Comparison of ENCODE assay signal across 22 mouse cellular contexts in the genomic region with DNA sequence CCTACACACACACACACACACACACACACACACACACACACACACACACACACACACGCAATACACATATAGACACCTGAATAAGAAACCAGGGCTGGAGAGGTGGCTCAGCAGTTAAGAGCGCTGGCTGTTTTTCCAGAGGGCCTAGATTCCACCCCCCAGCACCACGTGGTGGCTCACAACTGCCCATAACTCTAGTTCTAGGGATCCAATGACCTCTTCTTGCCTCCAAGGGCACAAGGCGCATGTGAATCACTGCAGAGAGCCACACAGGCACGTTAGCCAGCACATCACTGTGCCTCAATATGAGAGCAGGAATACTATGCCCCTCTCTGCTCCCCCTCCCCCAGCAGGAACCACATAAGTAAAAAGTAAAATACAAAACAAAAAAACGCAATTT. TPM values are rescaled to one million over a fixed set of nuclear protein-coding genes. Genes with fewer than 3 reads are reported as not detected.
DNase-seq lines count a peak whose midpoint lies in the region; ATAC-seq lines count a peak whose summit lies in the region.
"Had no signal": no experiment of that assay in that cellular context is flagged by ENCODE, and none has a peak within 500 bp of the region (broad histone marks: within the 10 kb centered on the region; RNA-seq: fewer than 3 reads in every experiment).

No protein-coding gene starts in this region.

- DNase-seq in heart, embryonic 10.5 days (ENCODE audit: low spot score), result no peak
- DNase-seq in heart, postnatal 25 days (ENCODE audit: low spot score), result no peak
- peak; percentile 68 to 78 for DNase-seq in kidney, adult 8-10 months
- peak; percentile 66 for DNase-seq in adrenal gland, postnatal 25 days
- DNase-seq in kidney, postnatal 36 days, result peak; percentile 72 to 76
- DNase-seq in Muller cell, postnatal 12 days (ENCODE audit: inconsistent ontology term), result no peak
- DNase-seq: gastrocnemius, postnatal 10 days; heart, adult 18-20 months; heart, postnatal 14 days; midbrain, embryonic 14.5 days; right cerebral cortex, postnatal 14 days; spleen, adult 18-20 months; thymus, postnatal 25 days had no signal

- ATAC-seq in kidney, embryonic 14.5 days (ENCODE audit: low FRiP score, low TSS enrichment), result no peak
- no peak for ATAC-seq in megakaryocyte-erythroid progenitor cell, adult 5-6 weeks (replicated peaks; ENCODE audit: low FRiP score, low TSS enrichment, poor library complexity, severe bottlenecking)
- ATAC-seq: intestine, embryonic 16.5 days; Patski had no signal

- 82% methylated on average over 6 of the region's 6 CpGs for WGBS in heart, embryonic 10.5 days
- 79% methylated on average over 6 of the region's 6 CpGs for WGBS in kidney, embryonic 14.5 days

- H3K9me3 ChIP-seq in heart, embryonic 10.5 days, result no peaks in the 10 kb centered on the region
- no peaks in the 10 kb centered on the region for H3K9me3 ChIP-seq in kidney, embryonic 14.5 days (ENCODE audit: control insufficient read depth, low read length)
- H3K9me3 ChIP-seq: forebrain, embryonic 12.5 days; limb, embryonic 15.5 days; liver, embryonic 15.5 days; neural tube, embryonic 13.5 days had no signal

- no peak overlapping the region for H3K4me3 ChIP-seq in heart, embryonic 10.5 days
- no peak overlapping the region for H3K4me3 ChIP-seq in kidney, embryonic 14.5 days (ENCODE audit: low read length)
- H3K4me3 ChIP-seq: forebrain, embryonic 12.5 days; limb, embryonic 15.5 days; liver, embryonic 15.5 days; neural tube, embryonic 13.5 days had no signal

- intact Hi-C loops in heart, postnatal 25 days (cut with DNase I), result no loop called here

- H3K27ac ChIP-seq in heart, embryonic 10.5 days, result 0 out of 2 replicates have a peak overlapping the region, but pooled peaks have one; percentile 17
- no peak overlapping the region for H3K27ac ChIP-seq in kidney, embryonic 14.5 days (ENCODE audit: low read depth, low read length)
- H3K27ac ChIP-seq: forebrain, embryonic 12.5 days; hindbrain, embryonic 14.5 days; limb, embryonic 15.5 days; liver, embryonic 15.5 days; neural tube, embryonic 13.5 days had no signal

- H3K27me3 ChIP-seq in heart, embryonic 10.5 days (ENCODE audit: insufficient read depth, poor library complexity, severe bottlenecking), result no peaks in the 10 kb centered on the region
- no peaks in the 10 kb centered on the region for H3K27me3 ChIP-seq in kidney, embryonic 14.5 days (ENCODE audit: control insufficient read depth, insufficient read depth, low read length)
- H3K27me3 ChIP-seq: limb, embryonic 15.5 days; liver, embryonic 15.5 days; Patski had no signal

- no peak overlapping the region for H3K9ac ChIP-seq in kidney, embryonic 14.5 days (ENCODE audit: low read depth, low read length)
- H3K9ac ChIP-seq: forebrain, embryonic 12.5 days; hindbrain, embryonic 14.5 days; limb, embryonic 15.5 days; liver, embryonic 15.5 days; neural tube, embryonic 13.5 days had no signal

- H3K4me1 ChIP-seq in heart, embryonic 10.5 days, result peaks cover 32% of the 10 kb centered on the region
- peaks cover 19% of the 10 kb centered on the region for H3K4me1 ChIP-seq in kidney, embryonic 14.5 days (ENCODE audit: control insufficient read depth, insufficient read depth, low read length)

- peaks cover 68% of the 10 kb centered on the region for H3K36me3 ChIP-seq in heart, embryonic 10.5 days
- H3K36me3 ChIP-seq in kidney, embryonic 14.5 days (ENCODE audit: control insufficient read depth, insufficient read depth, low read length), result peaks cover 30% of the 10 kb centered on the region

- no peak overlapping the region for H3K4me2 ChIP-seq in kidney, embryonic 14.5 days (replicated peaks; ENCODE audit: low read depth, low read length)
- H3K4me2 ChIP-seq: forebrain, embryonic 12.5 days; hindbrain, embryonic 14.5 days; limb, embryonic 15.5 days; liver, embryonic 15.5 days; neural tube, embryonic 13.5 days had no signal

RNA-seq across cellular contexts. Expression of a gene that starts 4.1 kb away (rescaled TPM):
- 19.6 and 22.7 TPM in 2 replicates for polyA plus RNA-seq in heart, embryonic 10.5 days (2016; fragmentation: Nextera tagmentation; extraction: Ambion mirVana)
- 10 to 100 TPM; 45.5 to 56.9 TPM for total RNA-seq in heart, postnatal 25 days (2021)
- polyA plus RNA-seq in kidney, embryonic 14.5 days (2014; fragmentation: Nextera tagmentation; extraction: Ambion mirVana), result 33.3 and 33.6 TPM in 2 replicates
- total RNA-seq in adrenal gland, postnatal 25 days (2021), result 135 and 205 TPM in 2 replicates
- 54.6 and 55.4 TPM in 2 replicates for total RNA-seq in megakaryocyte-erythroid progenitor cell, adult 5-6 weeks (2014; fragmentation: Nextera tagmentation)
- total RNA-seq in megakaryocyte-erythroid progenitor cell, adult 5-6 weeks (2017), result 29.3 and 45.4 TPM in 2 replicates

RNA-seq across cellular contexts. Expression of a gene that starts 11.2 kb away (rescaled TPM):
- 33.5 and 45.5 TPM in 2 replicates for polyA plus RNA-seq in heart, embryonic 10.5 days (2016; fragmentation: Nextera tagmentation; extraction: Ambion mirVana)
- 10 to 100 TPM; 41.6 to 45.9 TPM for total RNA-seq in heart, postnatal 25 days (2021)
- 35.3 and 40.8 TPM in 2 replicates for polyA plus RNA-seq in kidney, embryonic 14.5 days (2014; fragmentation: Nextera tagmentation; extraction: Ambion mirVana)
- total RNA-seq in adrenal gland, postnatal 25 days (2021), result 107 and 114 TPM in 2 replicates
- 20.5 and 32.1 TPM in 2 replicates for total RNA-seq in megakaryocyte-erythroid progenitor cell, adult 5-6 weeks (2014; fragmentation: Nextera tagmentation)
- 14.2 and 19.6 TPM in 2 replicates for total RNA-seq in megakaryocyte-erythroid progenitor cell, adult 5-6 weeks (2017)

RNA-seq across cellular contexts. Expression of a gene that starts 13.0 kb away (rescaled TPM):
- polyA plus RNA-seq in heart, embryonic 10.5 days (2016; fragmentation: Nextera tagmentation; extraction: Ambion mirVana), result 25.4 and 25.7 TPM in 2 replicates
- total RNA-seq in heart, postnatal 25 days (2021), result 10 to 100 TPM; 20.9 to 24.5 TPM
- 14.4 and 22.7 TPM in 2 replicates for polyA plus RNA-seq in kidney, embryonic 14.5 days (2014; fragmentation: Nextera tagmentation; extraction: Ambion mirVana)
- 25.4 and 31.1 TPM in 2 replicates for total RNA-seq in adrenal gland, postnatal 25 days (2021)
- 53.5 and 69.9 TPM in 2 replicates for total RNA-seq in megakaryocyte-erythroid progenitor cell, adult 5-6 weeks (2014; fragmentation: Nextera tagmentation)
- total RNA-seq in megakaryocyte-erythroid progenitor cell, adult 5-6 weeks (2017), result 21.6 and 67.6 TPM in 2 replicates

RNA-seq across cellular contexts. Expression of a gene that starts 13.2 kb away (rescaled TPM):
- 105 and 108 TPM in 2 replicates for polyA plus RNA-seq in heart, embryonic 10.5 days (2016; fragmentation: Nextera tagmentation; extraction: Ambion mirVana)
- 10 to 100 TPM; 74.0 to 82.3 TPM for total RNA-seq in heart, postnatal 25 days (2021)
- polyA plus RNA-seq in kidney, embryonic 14.5 days (2014; fragmentation: Nextera tagmentation; extraction: Ambion mirVana), result 99.7 and 100 TPM in 2 replicates
- 89.3 and 99.8 TPM in 2 replicates for total RNA-seq in adrenal gland, postnatal 25 days (2021)
- total RNA-seq in megakaryocyte-erythroid progenitor cell, adult 5-6 weeks (2014; fragmentation: Nextera tagmentation), result 55.7 and 76.8 TPM in 2 replicates
- total RNA-seq in megakaryocyte-erythroid progenitor cell, adult 5-6 weeks (2017), result 40.5 and 67.1 TPM in 2 replicates

RNA-seq across cellular contexts. Expression of a gene that starts 52.7 kb away (rescaled TPM):
- polyA plus RNA-seq in heart, embryonic 10.5 days (2016; fragmentation: Nextera tagmentation; extraction: Ambion mirVana), result 179 and 208 TPM in 2 replicates
- 10 to 100 TPM; 20.4 to 25.1 TPM for total RNA-seq in heart, postnatal 25 days (2021)
- polyA plus RNA-seq in kidney, embryonic 14.5 days (2014; fragmentation: Nextera tagmentation; extraction: Ambion mirVana), result 159 and 197 TPM in 2 replicates
- total RNA-seq in adrenal gland, postnatal 25 days (2021), result 54.0 and 60.7 TPM in 2 replicates
- total RNA-seq in megakaryocyte-erythroid progenitor cell, adult 5-6 weeks (2014; fragmentation: Nextera tagmentation), result 256 and 306 TPM in 2 replicates
- 179 and 228 TPM in 2 replicates for total RNA-seq in megakaryocyte-erythroid progenitor cell, adult 5-6 weeks (2017)

Comparison
In these comparisons a context has a peak if more than half of its experiments do, and no peak if none do; other contexts are left out.
1. DNase-seq: peak in kidney, adult 8-10 months (2 of 2), adrenal gland, postnatal 25 days (single experiment) and kidney, postnatal 36 days (2 of 2); none in heart, embryonic 10.5 days (single experiment), heart, postnatal 25 days (single experiment) and Muller cell, postnatal 12 days (single experiment).